Mouse (Mus musculus) kidney, postnatal 4 days (tissue): ENCODE measurements around the gene Olfr575.

ENCODE experiments used
- DNase-seq, 2 experiments: peaks; one replicate each; pipeline ENCODE4 v3.0.0; 2021; ENCODE audit warnings: mixed read lengths in 2 of 2

Gene Olfr575

GRCm38 (mm10) chr7:102958593-102958992 lies at the start of gene Olfr575:
TSS of gene Olfr575 (minus strand) at chr7:102958775.
- DNase-seq, result no peak

DNA sequence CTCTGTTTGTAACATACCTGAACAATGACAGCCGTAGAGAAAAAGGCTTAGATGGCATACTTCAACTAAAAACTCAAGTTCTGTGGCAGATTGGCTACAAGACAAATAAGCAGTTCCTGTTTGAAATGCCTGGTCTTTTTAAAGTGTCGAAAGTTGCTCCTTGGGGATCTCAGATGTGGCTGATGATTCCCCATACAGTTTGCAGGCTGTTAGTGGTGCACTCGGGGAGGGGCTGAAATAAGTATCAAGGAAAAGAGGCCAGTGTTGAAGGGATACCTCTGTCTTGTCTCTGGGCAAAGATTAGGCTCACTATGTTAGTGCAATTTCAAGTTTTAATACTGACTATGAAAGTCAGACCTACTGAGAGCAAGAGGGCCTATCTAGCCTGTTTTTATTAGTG lies 30.6 kb upstream of the Olfr575 start, which contains the start of gene Olfr578:
Gene Olfr578 (minus strand): TSS at position 101 of the 400 bp plus-strand sequence.
- DNase-seq, result no peak

DNA sequence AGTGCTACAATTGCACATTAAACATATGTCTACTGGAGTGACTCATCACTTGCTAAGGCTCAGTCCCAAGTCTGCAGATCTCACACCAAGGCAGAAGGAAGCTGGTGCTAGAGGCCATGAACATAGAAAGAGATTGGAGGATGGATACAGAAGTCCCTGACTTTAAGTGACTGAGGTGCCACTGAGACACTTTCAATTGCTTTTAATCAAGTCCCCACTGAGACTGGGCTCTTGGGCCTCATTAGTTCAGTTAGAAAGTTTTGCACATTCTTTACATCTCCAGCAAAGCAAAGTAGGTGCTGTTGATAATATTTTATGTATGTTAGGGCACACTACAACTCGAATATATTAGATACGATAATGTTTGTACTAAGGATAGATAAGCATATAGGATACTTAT lies 17.3 kb upstream of the Olfr575 start, which contains the start of gene Olfr577:
Gene Olfr577 (minus strand): TSS at position 101 of the 400 bp plus-strand sequence.
- DNase-seq, result no peak

DNA sequence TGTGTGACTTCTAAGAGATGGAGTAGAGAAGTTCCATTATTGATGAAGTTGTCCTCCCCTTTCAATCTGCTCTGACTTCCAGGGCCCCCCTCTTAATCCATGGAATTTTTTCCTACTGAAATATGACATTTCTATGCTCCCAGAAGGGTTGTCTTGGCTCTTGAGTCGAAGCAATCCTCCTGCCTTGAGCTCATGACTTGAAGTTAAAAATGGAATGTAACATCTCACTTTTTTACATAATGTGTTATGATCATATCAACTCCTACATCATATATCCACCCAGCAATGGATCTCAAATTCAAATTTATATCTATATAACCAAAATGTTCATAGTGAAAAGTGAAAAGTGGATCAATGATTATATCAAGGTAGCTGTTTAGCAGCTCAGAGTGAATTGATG lies 15.8 kb upstream of the Olfr575 start:
- no peak for DNase-seq

GRCm38 (mm10) chr7:102962360-102962759 lies 3.8 kb upstream of the Olfr575 start, which contains the start of gene Olfr576:
TSS of gene Olfr576 (plus strand) at chr7:102962660.
- DNase-seq, result no peak

GRCm38 (mm10) chr7:102958137-102958536 lies 438 bp downstream of the Olfr575 start:
- no peak for DNase-seq

- DNase-seq, result no peak
Observed at GRCm38 (mm10) chr7:102950732-102951131, 7.8 kb downstream of the Olfr575 start.

DNA sequence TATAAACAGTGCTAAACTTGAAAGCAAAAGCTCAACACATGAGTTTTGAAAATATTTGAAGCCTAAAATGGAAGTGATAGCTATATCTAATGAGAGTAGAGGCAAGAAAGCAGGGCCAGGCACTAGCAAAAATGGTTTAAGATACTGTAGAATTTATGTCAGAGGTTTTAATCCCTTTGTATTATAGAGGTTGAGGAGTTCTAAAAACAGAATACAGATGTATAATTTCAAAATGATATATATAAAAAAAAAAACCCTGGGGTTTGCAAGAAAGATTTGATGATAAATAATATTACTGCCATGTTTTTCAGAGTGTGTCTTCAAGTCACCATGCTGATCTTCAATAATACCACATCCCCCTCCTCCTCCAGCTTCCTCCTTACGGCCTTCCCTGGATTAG lies 10.4 kb downstream of the Olfr575 start, which contains the start of gene Olfr574:
Gene Olfr574 (plus strand): TSS at position 301 of the 400 bp plus-strand sequence.
- no peak for DNase-seq

GRCm38 (mm10) chr7:102943417-102943816 lies 15.2 kb downstream of the Olfr575 start:
- DNase-seq, result no peak

DNA sequence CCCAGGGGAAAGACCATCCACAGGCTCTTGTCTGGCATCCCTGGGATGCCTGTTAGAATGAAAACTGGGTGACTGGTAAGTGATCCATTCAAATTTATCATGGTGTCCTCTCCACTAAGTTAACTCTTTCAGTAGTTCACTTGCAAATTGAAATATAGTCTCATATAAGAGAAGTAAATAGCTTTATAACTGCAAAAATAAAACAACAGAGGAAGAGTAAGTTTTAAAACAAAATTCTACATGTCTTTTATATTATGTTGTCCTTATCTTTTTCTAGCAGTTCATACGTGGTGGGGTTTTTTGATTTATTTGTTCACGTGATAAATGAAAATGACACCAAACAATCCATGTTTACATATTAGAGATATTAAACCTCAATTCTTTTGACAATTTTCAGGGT lies 16.1 kb downstream of the Olfr575 start, which contains the start of gene Olfr573-ps1:
Gene Olfr573-ps1 (minus strand): TSS at position 101 of the 400 bp plus-strand sequence.
- no peak for DNase-seq

- DNase-seq, result no peak
Observed at GRCm38 (mm10) chr7:102927105-102927504, 31.5 kb downstream of the Olfr575 start.

GRCm38 (mm10) chr7:102924109-102924508 lies 34.5 kb downstream of the Olfr575 start, which contains the start of gene Olfr572:
TSS of gene Olfr572 (plus strand) at chr7:102924409.
- DNase-seq, result no peak

DNA sequence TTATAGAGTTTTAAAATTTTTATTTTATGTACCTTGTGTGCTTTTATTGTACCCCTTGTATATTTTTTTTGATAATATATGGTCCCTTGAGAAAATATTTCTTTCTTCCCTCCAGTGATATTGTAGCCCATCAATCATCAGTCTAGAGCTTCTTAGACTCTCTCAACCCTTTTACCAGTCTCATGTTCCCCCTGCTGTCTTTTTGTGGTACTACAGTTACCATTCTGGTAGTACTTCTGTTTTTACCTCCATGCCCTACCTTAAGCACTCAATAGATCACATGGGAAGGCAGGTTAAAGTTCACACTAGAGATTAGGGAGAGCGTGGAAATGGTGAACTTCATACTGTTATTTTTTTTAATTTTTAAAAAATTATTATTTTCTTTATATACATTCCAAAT lies 38.9 kb downstream of the Olfr575 start:
- no peak for DNase-seq

DNA sequence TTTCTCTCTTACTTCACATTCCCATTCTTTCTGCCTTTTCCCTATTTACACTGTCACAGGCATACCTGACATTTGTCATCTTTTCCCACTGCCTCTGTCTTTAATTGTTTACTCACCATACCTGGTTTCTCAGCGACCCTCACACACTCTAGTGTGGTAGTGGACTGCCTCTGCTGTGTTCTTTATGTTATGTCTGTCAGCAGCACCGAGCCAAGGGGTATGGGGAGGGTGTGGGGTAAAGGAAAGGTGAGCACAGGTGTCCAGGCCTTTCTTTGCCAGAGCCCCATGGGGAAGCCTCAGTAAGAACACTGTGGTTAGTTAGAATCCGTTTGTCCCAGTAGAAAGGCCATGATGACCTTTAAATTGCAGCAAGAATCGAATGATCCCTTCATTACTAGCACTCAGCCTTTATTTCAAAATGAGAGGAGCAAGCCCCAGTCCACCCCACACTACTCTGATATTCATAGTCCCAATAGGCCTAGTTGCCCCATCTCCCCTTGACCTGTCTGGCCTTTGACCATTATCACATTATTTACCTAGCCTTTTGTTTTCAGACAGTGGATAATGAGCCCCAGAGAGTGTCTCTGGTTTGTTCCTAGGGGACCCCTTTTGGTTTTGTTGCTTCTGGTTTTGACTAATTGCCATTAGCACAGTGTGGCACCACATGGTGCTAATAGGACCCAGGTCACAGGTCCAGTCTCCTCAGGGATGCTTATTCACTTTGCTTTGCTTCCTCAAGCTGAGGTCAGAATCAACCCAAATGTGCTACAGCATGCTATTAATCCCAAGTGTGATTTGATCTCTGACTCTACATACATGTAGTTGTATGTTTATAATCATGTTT lies 41.3 kb downstream of the Olfr575 start, which contains the start of gene Olfr571:
Gene Olfr571 (minus strand): TSS at position 505 of the 844 bp plus-strand sequence.
- DNase-seq, result no peak

GRCm38 (mm10) chr7:102916405-102916804 lies 42.2 kb downstream of the Olfr575 start:
- no peak for DNase-seq

DNA sequence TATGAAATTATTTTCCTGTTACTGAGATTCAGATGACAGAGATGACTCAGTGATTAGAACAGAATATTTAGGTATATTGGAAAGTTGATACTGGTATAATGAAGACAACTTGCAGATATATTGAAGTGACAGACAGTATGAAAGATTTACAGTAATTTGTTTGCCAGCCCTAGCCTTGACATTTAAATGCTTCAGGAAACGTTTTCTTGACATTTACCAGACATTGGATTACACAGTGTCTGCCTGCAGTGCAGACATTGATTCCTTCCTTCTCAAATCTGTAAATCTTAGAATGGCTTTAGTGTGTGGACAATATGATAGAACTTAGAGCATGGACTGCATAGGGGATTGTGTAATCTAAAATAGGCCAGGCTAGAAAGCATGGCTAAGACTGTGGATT lies 43.3 kb downstream of the Olfr575 start:
- DNase-seq, result no peak
